Mouse (Mus musculus): Measurements from ENCODE around the gene Hdac7. TPM values are rescaled to one million over a fixed set of nuclear protein-coding genes. Genes with fewer than 3 reads are reported as not detected.

Gene Hdac7
- total and polyA plus RNA-seq, 2 experiments from 2014 or later = 23.7 to 28.6 TPM

GRCm38 (mm10) chr15:97766194-97766593 lies 78.1 kb downstream of the Hdac7 start:
- Histone ChIP-seq H3K27ac (peak overlapping the region; percentile 78), H3K9ac (replicated peaks; ENCODE audit: low read length) (peak overlapping the region; percentile 63), H3K4me1 (ENCODE audit: insufficient read depth, low read length) (peaks cover 30% of the 10 kb centered on the region), H3K9me3 (ENCODE audit: low read length) (no peaks in the 10 kb centered on the region), H3K27me3 (ENCODE audit: insufficient read depth, low read length) (no peaks in the 10 kb centered on the region), H3K4me3 (ENCODE audit: low read length) (peak overlapping the region; percentile 51), H3K36me3 (ENCODE audit: insufficient read depth, low read length) (no peaks in the 10 kb centered on the region), H3K4me2 (ENCODE audit: low read depth, low read length) (peak overlapping the region; percentile 95)
- 2% methylated on average over 8 of the region's 8 CpGs for WGBS
- ATAC-seq = peak; percentile 51
- TF ChIP-seq CTCF (IDR thresholded peaks at IDR 0.05; ENCODE audit: low read depth) = peak; percentile 15; the same call in 1 of the 2 replicates
- DNase-seq (ENCODE audit: low spot score) = peak; percentile 79

GRCm38 (mm10) chr15:97765090-97765794 lies 79.1 kb downstream of the Hdac7 start:
- H3K36me3 ChIP-seq (ENCODE audit: insufficient read depth, low read length) = no peaks in the 10 kb centered on the region
- H3K4me1 ChIP-seq (ENCODE audit: insufficient read depth, low read length) = peaks cover 35% of the 10 kb centered on the region
- no peaks in the 10 kb centered on the region for H3K27me3 ChIP-seq (ENCODE audit: insufficient read depth, low read length)
- H3K9me3 ChIP-seq (ENCODE audit: low read length) = no peaks in the 10 kb centered on the region
- no peak for ATAC-seq
- H3K27ac ChIP-seq = peak overlapping the region; percentile 20; the same call in 1 of the 2 replicates
- H3K9ac ChIP-seq (replicated peaks; ENCODE audit: low read length) = peak overlapping the region; percentile 63
- WGBS = 36% methylated on average over 13 of the region's 13 CpGs
- no peak for TF ChIP-seq CTCF (IDR thresholded peaks at IDR 0.05; ENCODE audit: low read depth)
- DNase-seq (ENCODE audit: low spot score) = no peak
- peak overlapping the region; percentile 28 for H3K4me3 ChIP-seq (ENCODE audit: low read length)
- H3K4me2 ChIP-seq (ENCODE audit: low read depth, low read length) = peak overlapping the region; percentile 95

- Histone ChIP-seq H3K27me3 (ENCODE audit: insufficient read depth, low read length) (no peaks in the 10 kb centered on the region), H3K4me3 (ENCODE audit: low read length) (no peak overlapping the region), H3K4me1 (ENCODE audit: insufficient read depth, low read length) (peaks cover 35% of the 10 kb centered on the region), H3K9ac (replicated peaks; ENCODE audit: low read length) (no peak overlapping the region), H3K4me2 (ENCODE audit: low read depth, low read length) (no peak overlapping the region), H3K9me3 (ENCODE audit: low read length) (no peaks in the 10 kb centered on the region), H3K27ac (no peak overlapping the region), H3K36me3 (ENCODE audit: insufficient read depth, low read length) (no peaks in the 10 kb centered on the region)
- no peak for DNase-seq (ENCODE audit: low spot score)
- ATAC-seq = no peak
- WGBS = 78% methylated on average over 2 of the region's 2 CpGs
- TF ChIP-seq CTCF (IDR thresholded peaks at IDR 0.05; ENCODE audit: low read depth) = no peak
These were observed 79.8 kb downstream of the Hdac7 start for GRCm38 (mm10) chr15:97764532-97764931.

- no peak for ATAC-seq
- Histone ChIP-seq H3K36me3 (ENCODE audit: insufficient read depth, low read length) (0 out of 2 replicates have a peak, but pooled peaks cover 5% of the 10 kb centered on the region), H3K4me1 (ENCODE audit: insufficient read depth, low read length) (peaks cover 35% of the 10 kb centered on the region), H3K9me3 (ENCODE audit: low read length) (no peaks in the 10 kb centered on the region), H3K9ac (replicated peaks; ENCODE audit: low read length) (no peak overlapping the region), H3K4me3 (ENCODE audit: low read length) (no peak overlapping the region), H3K27me3 (ENCODE audit: insufficient read depth, low read length) (no peaks in the 10 kb centered on the region), H3K27ac (no peak overlapping the region), H3K4me2 (ENCODE audit: low read depth, low read length) (no peak overlapping the region)
- WGBS = 62% methylated on average over 9 of the region's 9 CpGs
- TF ChIP-seq CTCF (IDR thresholded peaks at IDR 0.05; ENCODE audit: low read depth) = no peak
- no peak for DNase-seq (ENCODE audit: low spot score)
These were observed 80.8 kb downstream of the Hdac7 start for GRCm38 (mm10) chr15:97763256-97764049.

- Histone ChIP-seq H3K9ac (replicated peaks; ENCODE audit: low read length) (no peak overlapping the region), H3K27me3 (ENCODE audit: insufficient read depth, low read length) (no peaks in the 10 kb centered on the region), H3K36me3 (ENCODE audit: insufficient read depth, low read length) (peaks cover 11% of the 10 kb centered on the region; the same call in 1 of the 2 replicates), H3K4me3 (ENCODE audit: low read length) (no peak overlapping the region), H3K27ac (no peak overlapping the region), H3K4me2 (ENCODE audit: low read depth, low read length) (no peak overlapping the region), H3K9me3 (ENCODE audit: low read length) (no peaks in the 10 kb centered on the region), H3K4me1 (ENCODE audit: insufficient read depth, low read length) (peaks cover 30% of the 10 kb centered on the region)
- TF ChIP-seq CTCF (IDR thresholded peaks at IDR 0.05; ENCODE audit: low read depth) = no peak
- DNase-seq (ENCODE audit: low spot score) (no peak), ATAC-seq (no peak)
- 84% methylated on average over 9 of the region's 9 CpGs for WGBS
These were observed 81.6 kb downstream of the Hdac7 start for GRCm38 (mm10) chr15:97762733-97763132.

GRCm38 (mm10) chr15:97761438-97761837 lies 82.9 kb downstream of the Hdac7 start:
- no peak overlapping the region for H3K9ac ChIP-seq (replicated peaks; ENCODE audit: low read length)
- no peak; the same call in 1 of the 2 replicates for TF ChIP-seq CTCF (IDR thresholded peaks at IDR 0.05; ENCODE audit: low read depth)
- DNase-seq (ENCODE audit: low spot score) (no peak), ATAC-seq (no peak)
- WGBS = 58% methylated on average over 13 of the region's 13 CpGs
- H3K4me1 ChIP-seq (ENCODE audit: insufficient read depth, low read length) = peaks cover 23% of the 10 kb centered on the region
- H3K4me3 ChIP-seq (ENCODE audit: low read length) = no peak overlapping the region
- H3K4me2 ChIP-seq (ENCODE audit: low read depth, low read length) = no peak overlapping the region
- no peaks in the 10 kb centered on the region for H3K9me3 ChIP-seq (ENCODE audit: low read length)
- H3K27me3 ChIP-seq (ENCODE audit: insufficient read depth, low read length) = no peaks in the 10 kb centered on the region
- H3K27ac ChIP-seq = no peak overlapping the region
- H3K36me3 ChIP-seq (ENCODE audit: insufficient read depth, low read length) = peaks cover 12% of the 10 kb centered on the region; the same call in 1 of the 2 replicates

All from hindbrain, postnatal 0 days (tissue).